Mouse (Mus musculus): ENCODE results near the gene Gm11549.

DNA sequence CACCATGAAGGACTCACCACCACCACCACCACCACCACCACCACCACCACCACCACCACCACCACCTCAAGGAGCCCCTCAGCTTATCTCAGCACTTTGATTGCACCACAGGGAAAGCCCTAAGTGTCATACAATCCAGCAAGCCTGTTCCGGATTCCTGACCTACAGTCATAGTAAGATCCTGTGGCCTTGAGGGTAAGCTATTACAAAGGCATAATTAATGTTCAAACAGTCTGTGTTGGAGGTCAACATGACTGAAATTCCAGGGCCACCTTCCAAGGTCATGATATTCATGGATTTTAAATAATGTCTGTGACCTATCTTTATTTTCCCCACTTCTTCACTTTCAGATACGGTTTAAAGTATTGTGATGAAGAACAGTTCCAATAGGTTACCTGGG is 41.1 kb downstream of the Gm11549 start:
- TF ChIP-seq CHD2 (IDR thresholded peaks at IDR 0.05; ENCODE audit: low read depth, low read length) (no peak), MAFK (IDR thresholded peaks at IDR 0.05; ENCODE audit: insufficient read depth, low read depth, low read length) (no peak), HCFC1 (IDR thresholded peaks at IDR 0.05; ENCODE audit: borderline replicate concordance, insufficient read depth, low read length) (no peak)
